Mouse (Mus musculus): Measurements from ENCODE around the gene Endod1. TPM values are rescaled to one million over a fixed set of nuclear protein-coding genes. Genes with fewer than 3 reads are reported as not detected.
A peak's percentile ranks its signal among the peaks of the same experiment; 100 is the strongest.
"Not testable (repeated sequence)": the region's sequence is repeated elsewhere in the genome, so short reads cannot be mapped to it uniquely, and the experiment has no call there.

Endod1 gene
- total RNA-seq, 2 experiments from 2014 or later: 13.3 to 14.6 TPM

- peak; percentile 89 for DNase-seq
Observed at GRCm38 (mm10) chr9:14380386-14381285, 671 bp downstream of the Endod1 start.

- DNase-seq: no peak
Observed at GRCm38 (mm10) chr9:14379769-14380385, 1.4 kb downstream of the Endod1 start.

DNA sequence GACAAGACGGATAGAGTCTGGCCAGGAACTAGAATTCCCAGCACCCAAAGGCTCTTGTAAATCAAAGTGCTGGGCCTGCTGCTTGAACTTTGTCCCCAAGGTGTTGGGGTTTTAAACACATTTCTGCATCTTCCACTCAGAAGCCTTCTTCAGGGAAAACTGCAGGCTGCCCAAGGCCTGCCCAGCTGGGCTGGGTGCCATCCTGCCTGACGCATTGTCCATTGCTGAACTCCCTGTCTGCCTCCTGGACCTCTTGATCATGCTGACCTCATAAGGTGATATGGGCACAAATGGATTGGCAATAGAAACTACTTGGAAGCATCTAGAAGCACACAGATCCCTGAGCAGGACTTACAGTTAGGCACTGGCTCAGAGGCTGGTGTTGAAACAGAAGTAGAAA lies 3.2 kb downstream of the Endod1 start:
- no peak for DNase-seq

DNA sequence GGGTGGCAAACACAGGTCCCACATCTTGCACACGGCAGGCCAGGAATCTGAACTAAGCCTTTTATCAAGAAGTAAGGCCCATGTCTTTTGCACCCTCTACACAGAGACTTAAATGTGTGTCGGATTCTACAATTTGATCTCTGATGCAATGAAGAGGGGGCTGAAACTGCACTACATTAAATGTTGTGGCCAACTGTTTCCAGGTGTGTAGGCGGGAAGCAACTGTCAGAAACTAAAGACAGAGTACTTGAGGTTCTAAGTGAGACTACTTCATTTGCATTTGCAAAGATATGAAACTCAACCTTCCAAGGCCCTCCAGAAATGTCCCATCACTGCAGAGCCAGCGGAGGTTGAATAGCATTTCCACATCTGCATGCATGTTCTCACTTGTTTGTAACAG lies 5.2 kb downstream of the Endod1 start:
- no peak for DNase-seq

DNA sequence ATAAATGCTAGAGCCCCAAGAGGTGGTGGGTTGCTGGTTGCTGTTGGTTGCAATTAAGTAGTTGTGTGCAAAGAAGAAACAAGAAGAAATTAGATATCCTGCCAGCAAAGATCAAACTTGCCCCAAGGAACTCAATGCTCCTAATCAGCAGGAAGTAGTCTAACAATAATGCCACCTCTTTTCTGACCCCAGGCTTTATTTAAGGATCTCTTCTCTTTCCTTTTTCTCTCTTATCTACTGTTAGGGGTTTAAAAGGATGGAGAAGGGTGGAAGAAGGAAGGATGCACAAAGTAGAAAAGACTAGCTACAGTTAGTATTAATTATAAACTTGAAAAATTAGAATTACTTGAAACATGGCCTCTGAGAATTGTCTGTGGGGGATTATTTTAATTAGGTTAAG lies 8.9 kb downstream of the Endod1 start:
- no peak for DNase-seq

- DNase-seq: no peak
Observed at GRCm38 (mm10) chr9:14369271-14369670, 12.0 kb downstream of the Endod1 start.

- DNase-seq: no peak
Observed at GRCm38 (mm10) chr9:14367850-14368249, 13.5 kb downstream of the Endod1 start.

DNA sequence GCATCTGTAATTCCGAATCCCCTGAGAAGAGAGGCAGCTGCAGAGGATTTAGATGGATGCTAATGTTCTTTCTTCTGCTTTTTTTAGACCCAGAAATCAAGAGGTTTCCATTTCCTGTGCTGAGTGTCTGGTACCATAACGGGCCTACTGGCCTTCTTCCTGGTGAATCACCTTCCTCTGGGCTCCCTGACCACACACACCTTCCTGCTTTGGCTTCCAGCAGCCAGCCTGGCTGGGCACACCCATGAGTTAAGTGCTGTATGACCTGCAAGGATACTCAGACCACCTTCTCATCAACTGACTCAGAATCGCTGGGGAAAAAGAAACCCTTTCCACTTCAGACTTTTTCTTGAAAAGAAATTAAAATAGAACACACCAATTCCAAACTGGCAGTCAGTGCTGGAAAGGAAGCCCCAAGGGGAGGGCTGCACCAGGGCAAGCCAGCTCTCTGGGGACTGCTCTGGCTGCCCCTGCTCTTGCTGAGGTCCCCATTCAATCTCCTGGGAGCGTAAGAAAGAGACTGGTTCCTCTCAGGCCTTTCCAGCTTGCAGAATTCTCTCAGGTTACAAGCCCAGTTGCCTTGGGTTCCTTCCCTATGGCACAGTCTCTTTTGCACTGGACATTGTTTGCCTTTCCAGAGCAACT lies 15.7 kb downstream of the Endod1 start:
- peak; percentile 13 for DNase-seq

GRCm38 (mm10) chr9:14364719-14365118 lies 16.6 kb downstream of the Endod1 start:
- no peak for DNase-seq

DNA sequence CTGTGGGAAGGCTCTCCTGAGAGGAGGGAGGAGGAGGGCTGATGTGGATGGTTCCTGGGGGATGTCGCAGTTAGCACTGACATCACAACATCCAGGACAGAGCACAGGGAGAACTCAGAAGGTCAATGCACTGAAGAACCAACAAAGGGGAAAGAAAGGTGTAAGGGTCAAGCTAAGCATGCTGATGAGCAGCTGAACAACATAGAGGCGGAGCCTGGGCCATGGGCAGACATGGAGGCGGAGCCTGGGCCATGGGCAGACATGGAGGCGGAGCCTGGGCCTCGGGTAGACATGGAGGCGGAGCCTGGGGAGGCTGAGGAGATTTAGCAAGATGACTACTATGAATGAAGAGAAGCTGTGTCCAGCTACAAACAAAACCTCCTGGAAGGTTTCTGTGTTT lies 17.8 kb downstream of the Endod1 start:
- no peak for DNase-seq

DNA sequence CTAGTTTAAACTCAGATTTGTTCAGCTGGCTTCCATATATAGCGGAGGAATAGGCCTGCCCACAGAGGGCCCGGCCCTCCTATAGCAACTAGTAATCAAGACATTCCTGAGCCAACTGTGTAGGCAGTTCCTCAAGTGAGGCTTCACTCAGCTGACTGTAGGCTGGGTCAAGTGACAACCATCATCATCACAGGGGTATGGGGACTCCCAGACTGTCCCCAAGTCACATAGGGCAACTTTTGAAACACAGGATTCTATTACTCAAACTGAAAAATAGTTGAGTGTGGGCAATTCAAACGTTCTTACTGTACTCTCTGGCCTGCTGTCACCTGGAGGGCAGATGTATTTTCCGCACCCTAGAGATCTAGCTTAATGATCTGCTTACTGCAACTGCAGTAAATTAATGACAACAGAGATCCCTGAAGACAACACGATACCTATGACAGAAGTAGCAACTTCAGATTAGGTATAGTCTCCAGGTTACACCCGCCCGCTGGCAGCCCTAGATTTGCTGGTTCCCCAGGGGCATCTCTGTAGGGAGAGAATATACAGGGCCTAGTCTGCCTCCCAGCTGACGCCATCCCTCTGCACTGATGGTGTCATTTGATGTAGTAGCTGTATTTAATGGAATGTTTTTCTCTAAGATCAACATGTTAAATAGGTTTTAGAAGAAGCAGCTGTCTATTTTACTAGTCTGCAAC lies 19.1 kb downstream of the Endod1 start:
- no peak for DNase-seq

DNA sequence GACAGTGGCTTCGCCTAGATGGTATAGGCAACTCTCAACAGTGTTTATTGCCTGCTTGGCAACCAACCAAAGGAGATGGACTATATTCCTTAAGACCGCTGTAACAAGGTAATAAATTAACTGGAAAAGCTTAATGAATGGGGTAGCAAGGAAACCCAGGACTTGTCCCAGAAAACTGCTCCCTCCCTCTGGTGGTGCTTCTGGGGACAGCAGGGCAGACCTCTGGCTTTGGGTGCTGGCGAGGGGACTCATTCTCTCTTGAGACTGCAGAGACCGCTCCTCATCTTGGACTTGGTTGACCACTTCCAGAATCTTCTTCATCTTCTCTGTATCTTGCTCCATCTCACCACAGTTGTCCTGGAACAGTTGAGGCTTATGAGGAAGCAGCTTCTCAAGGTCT lies 24.3 kb downstream of the Endod1 start:
- DNase-seq: peak; percentile 19

- no peak for DNase-seq
Observed at GRCm38 (mm10) chr9:14354852-14355251, 26.5 kb downstream of the Endod1 start.

GRCm38 (mm10) chr9:14352337-14352736 lies 29.0 kb downstream of the Endod1 start:
- no peak for DNase-seq

DNA sequence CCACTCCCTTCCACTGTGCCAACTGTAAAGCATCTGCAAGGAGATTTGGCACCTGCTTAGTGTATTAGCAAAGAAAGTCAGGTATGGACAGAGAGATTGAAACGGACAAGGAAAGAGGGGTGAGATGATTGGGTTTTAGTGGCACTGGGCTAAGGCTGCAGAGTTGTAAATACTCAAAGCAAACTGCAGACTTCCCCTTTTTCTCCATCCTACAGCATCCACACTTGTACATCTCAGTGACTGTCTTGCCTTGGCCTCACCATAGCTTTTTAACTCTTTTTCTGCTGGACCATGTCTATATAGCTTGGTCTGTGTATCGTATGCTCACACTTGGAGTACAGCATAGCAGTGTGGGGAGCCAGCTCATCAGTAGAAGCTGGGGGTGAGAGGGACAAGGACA lies 30.5 kb downstream of the Endod1 start:
- DNase-seq: no peak

GRCm38 (mm10) chr9:14349380-14349779 lies 31.9 kb downstream of the Endod1 start:
- DNase-seq: no peak

- peak; percentile 40 for DNase-seq
Observed at GRCm38 (mm10) chr9:14348416-14348815, 32.9 kb downstream of the Endod1 start.

GRCm38 (mm10) chr9:14345866-14346265 lies 35.4 kb downstream of the Endod1 start:
- DNase-seq: not testable (repeated sequence)

DNA sequence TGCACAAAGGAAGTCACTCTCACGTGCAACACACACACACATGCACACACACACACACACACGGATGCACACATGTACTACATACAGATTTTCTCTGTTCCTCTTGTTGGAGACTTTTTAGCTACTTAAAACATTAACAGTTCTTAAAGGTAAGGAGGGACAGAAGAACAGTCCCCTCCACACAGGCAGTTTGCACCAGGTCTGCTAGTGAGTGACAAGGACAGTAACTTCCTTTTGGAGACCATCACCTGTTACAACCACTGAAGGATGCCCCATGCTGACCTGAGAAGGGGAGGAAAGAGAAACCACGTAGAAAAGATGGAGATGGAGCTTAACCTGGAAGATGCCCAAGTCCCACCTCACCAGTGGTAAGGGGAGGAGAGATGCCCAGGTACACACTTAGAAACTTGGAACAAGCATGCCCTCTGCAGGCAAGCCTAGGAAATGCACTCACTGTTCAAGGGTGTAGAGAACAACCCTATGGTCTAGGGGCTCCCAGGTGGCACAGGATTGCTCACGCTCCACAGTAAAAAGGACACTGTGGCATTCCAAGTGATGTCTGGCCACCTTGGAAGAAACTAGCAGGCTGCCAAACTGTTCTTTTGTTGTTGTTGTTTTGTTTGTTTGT lies 39.2 kb downstream of the Endod1 start:
- DNase-seq: peak; percentile 84

DNA sequence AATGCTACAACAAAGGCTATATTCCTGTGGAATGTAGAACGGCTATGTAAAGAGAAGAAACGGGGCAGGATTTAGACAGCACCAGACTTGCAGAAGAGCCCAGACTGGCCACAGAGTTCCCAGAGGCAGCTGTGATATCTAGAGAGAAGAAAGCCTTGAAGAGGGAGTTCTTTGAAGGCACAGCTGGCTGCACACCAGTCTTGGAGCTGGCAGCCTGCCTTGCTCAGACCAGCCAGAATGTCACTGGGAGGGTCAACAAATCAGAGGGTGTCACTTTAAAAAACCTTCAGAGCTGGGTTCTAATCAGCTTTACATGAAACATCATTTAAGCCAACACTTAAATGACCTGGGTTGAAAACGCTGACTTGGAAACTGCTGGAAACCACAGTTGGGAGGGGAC lies 42.6 kb downstream of the Endod1 start:
- no peak for DNase-seq

- no peak for DNase-seq
Observed at GRCm38 (mm10) chr9:14336901-14337300, 44.4 kb downstream of the Endod1 start.

DNA sequence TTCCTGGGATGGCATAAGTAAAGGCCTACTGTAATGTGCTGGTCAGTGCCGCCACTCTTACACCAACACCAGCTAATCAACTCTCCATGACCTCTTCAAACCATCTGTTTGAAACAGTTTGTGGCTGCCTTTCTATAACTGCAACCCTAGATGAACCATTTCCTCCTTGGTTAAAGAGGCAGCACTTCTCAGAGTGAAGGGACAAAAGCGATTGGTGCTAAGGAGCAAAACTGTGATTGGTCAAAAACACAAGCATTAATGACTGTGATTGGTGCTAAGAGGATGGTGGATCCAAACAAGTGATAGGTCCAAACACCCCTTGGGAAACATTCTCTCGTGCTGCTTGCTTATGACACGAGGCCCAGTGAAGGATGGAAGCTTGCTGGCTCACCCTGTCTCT lies 45.5 kb downstream of the Endod1 start:
- DNase-seq: no peak

Data from heart, postnatal 4 days (tissue).